Mouse (Mus musculus) lung, embryonic 14.5 days (tissue): ENCODE data around the gene Phf21a. TPM values are rescaled to one million over a fixed set of nuclear protein-coding genes. Genes with fewer than 3 reads are reported as not detected.

ENCODE experiments used
- ATAC-seq: fragments of 200-750 bp; cut with Nextera tagmentation; 2 replicates; pipeline ENCODE4 v1.8.0; 2017; ENCODE audit warnings: mild to moderate bottlenecking, moderate TSS enrichment, moderate library complexity; ENCODE audit not compliant: insufficient read depth
- DNase-seq: peaks from one replicate; pipeline ENCODE4 v3.0.0-alpha.2; 2015
- H3K27ac ChIP-seq: fragments of 300-500 bp; sonication (generic); 2 replicates; pipeline ENCODE4 v1.5.1; 2014; ENCODE audit warnings: low read depth, mild to moderate bottlenecking, moderate library complexity
- H3K27me3 ChIP-seq: fragments of 300-500 bp; sonication (generic); 2 replicates; pipeline ENCODE4 v1.6.1; 2014; ENCODE audit warnings: low read length, control low read depth; ENCODE audit not compliant: insufficient read depth
- H3K36me3 ChIP-seq: fragments of 300-500 bp; sonication (generic); 2 replicates; pipeline ENCODE4 v1.6.1; 2014; ENCODE audit warnings: control low read depth; ENCODE audit not compliant: insufficient read depth
- H3K4me1 ChIP-seq: fragments of 300-500 bp; sonication (generic); 2 replicates; pipeline ENCODE4 v1.6.1; 2014; ENCODE audit warnings: antibody characterized with exemption, control low read depth; ENCODE audit not compliant: insufficient read depth
- H3K4me2 ChIP-seq: fragments of 300-500 bp; sonication (generic); 2 replicates; pipeline ENCODE4 v1.6.1; 2014; ENCODE audit warnings: mild to moderate bottlenecking
- H3K4me3 ChIP-seq: fragments of 300-500 bp; sonication (generic); 2 replicates; pipeline ENCODE4 v1.5.1; 2014; ENCODE audit warnings: low read depth, low read length
- H3K9ac ChIP-seq: fragments of 300-500 bp; sonication (generic); 2 replicates; pipeline ENCODE4 v1.6.1; 2014
- H3K9me3 ChIP-seq: fragments of 300-500 bp; sonication (generic); 2 replicates; pipeline ENCODE4 v1.6.1; 2016; ENCODE audit warnings: low read depth, low read length, control low read depth
- CTCF ChIP-seq: IDR thresholded peaks from 2 replicates; pipeline ENCODE4 v1.5.1; 2016; ENCODE audit warnings: antibody characterized with exemption, low read depth
- WGBS: fragments of 180-500 bp; shearing (Covaris S2); extraction: QIAGEN DNeasy Blood & Tissue Kit; methylation state at CpG from one replicate; pipeline ENCODE4 v1.1.7; 2014; 5-methylcytosine and 5-hydroxymethylcytosine counted together
- polyA plus RNA-seq: library from polyadenylated mRNA; unstranded; fragments of >200 nt; fragmentation: Nextera tagmentation; extraction: Ambion mirVana; gene quantifications from 2 replicates; pipeline ENCODE4 v1.2.1, GENCODE M21; 2014

Gene Phf21a
- polyA plus RNA-seq: 24.9 and 26.1 TPM in 2 replicates

DNA sequence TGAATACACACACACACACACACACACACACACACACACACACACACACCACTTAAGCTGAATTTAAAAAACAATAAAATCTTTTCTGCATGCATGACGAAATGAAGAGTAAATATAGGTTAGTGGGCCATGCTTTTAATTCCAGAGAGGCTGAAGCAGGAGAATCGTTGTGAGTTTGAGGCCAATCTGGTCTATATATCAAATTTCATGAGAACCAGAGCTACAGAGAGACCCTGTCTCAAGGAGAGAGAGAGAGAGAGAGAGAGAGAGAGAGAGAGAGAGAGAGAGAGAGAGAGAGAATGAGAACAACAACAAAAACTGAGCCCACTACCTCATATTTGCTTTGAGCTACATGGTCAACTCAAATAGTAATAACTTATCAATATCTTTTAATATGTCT is at the start of gene Phf21a:
TSS of gene Phf21a (plus strand) at position 301 of the 400 bp plus-strand sequence.
- Histone ChIP-seq H3K27ac (no peak within 1 kb of the TSS), H3K9me3 (no peaks in the 10 kb centered on the region), H3K36me3 (no peaks in the 10 kb centered on the region), H3K4me2 (no peak within 1 kb of the TSS), H3K4me3 (no peak within 1 kb of the TSS), H3K27me3 (no peaks in the 10 kb centered on the region), H3K4me1 (no peaks in the 10 kb centered on the region), H3K9ac (no peak within 1 kb of the TSS)
- TF ChIP-seq CTCF: no peak
- ATAC-seq (no peak), DNase-seq (no peak)
- 69% methylated on average over 2 of the region's 2 CpGs for WGBS

DNA sequence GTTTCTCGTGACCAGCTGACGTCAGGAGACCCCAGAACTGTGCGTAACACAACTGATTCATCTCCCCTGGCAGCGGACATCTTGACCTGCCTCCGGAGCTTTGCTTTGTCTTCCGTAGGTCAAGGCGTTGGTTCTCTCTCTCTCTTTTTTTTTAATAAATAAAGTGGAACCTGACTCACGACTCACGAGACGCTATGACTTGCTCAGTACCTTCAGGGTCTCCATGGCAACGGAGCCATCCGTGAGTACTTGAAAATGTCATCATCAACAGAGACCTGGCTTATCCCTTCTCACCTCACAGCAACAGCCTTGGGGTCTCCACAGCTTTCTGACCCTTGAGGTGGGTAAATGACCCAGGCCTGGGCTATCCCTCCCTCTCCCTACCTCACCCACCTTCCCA is 49.6 kb upstream of the Phf21a start:
- no peak overlapping the region for H3K9ac ChIP-seq
- H3K27me3 ChIP-seq: no peaks in the 10 kb centered on the region
- DNase-seq: no peak
- H3K36me3 ChIP-seq: no peaks in the 10 kb centered on the region
- ATAC-seq: no peak
- H3K4me3 ChIP-seq: no peak overlapping the region
- no peak for TF ChIP-seq CTCF
- WGBS: 72% methylated on average over 12 of the region's 12 CpGs
- H3K4me2 ChIP-seq: no peak overlapping the region
- H3K4me1 ChIP-seq: 0 out of 2 replicates have a peak, but pooled peaks cover 2% of the 10 kb centered on the region
- no peak overlapping the region for H3K27ac ChIP-seq
- no peaks in the 10 kb centered on the region for H3K9me3 ChIP-seq

DNA sequence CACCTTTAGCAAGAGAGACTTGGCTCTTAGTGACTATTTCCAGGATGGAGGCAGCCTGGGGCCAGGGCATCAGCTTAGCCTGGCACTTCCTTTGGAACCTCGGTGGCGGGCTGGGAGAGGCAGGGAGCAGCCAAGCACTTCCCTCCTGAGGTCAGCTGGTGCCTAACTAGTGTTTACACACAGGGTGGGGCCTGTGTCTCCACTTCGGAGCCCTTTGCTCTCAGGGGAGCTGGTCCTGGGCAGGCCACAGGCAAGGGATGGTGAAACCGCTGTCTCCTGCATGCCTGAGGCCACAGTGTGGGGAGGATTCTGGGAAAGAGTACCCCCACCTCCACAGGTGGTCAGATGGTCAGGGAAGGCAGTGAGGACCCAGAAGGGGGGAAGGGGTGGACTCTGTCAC is 45.3 kb upstream of the Phf21a start:
- H3K4me2 ChIP-seq: no peak overlapping the region
- 0 out of 2 replicates have a peak, but pooled peaks cover 2% of the 10 kb centered on the region for H3K4me1 ChIP-seq
- H3K9me3 ChIP-seq: no peaks in the 10 kb centered on the region
- DNase-seq: no peak
- H3K4me3 ChIP-seq: no peak overlapping the region
- H3K27me3 ChIP-seq: no peaks in the 10 kb centered on the region
- H3K27ac ChIP-seq: no peak overlapping the region
- no peaks in the 10 kb centered on the region for H3K36me3 ChIP-seq
- no peak for ATAC-seq
- H3K9ac ChIP-seq: 0 out of 2 replicates have a peak overlapping the region, but pooled peaks have one; percentile 16
- 16% methylated on average over 4 of the region's 4 CpGs for WGBS
- TF ChIP-seq CTCF: no peak

DNA sequence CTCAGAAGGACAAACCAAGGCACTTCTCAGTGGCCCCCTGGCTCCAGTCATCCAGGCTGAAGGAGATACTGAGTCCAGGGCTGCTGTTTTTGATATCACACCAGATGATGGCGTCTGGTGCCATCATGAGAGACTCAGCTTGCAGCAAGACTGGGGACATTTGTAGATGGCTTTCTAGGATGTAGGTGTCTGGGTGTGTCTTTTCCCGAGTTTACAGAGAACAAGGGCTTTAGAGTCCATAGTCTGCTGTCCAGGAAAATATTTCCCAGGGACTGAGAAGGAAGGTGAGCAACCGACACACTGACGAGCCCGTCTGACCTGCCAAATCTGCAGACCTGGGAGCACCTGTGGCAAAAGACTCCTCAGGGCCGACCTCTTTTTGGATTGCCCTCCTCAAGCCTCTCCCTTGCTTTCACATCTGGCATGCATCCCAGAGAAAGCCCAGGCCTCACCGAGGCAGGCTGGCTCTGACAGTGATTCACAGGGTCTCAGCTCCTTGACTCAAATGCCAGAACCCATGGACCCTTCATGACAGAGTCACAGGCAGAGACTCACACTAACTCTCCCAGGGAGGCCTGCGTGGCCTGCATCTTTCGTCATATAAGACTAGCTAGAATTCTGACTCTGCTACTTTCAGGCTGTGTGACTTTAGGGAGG is 44.8 kb upstream of the Phf21a start:
- H3K27ac ChIP-seq: no peak overlapping the region
- no peaks in the 10 kb centered on the region for H3K27me3 ChIP-seq
- DNase-seq (no peak), ATAC-seq (no peak)
- H3K9ac ChIP-seq: no peak overlapping the region
- no peaks in the 10 kb centered on the region for H3K9me3 ChIP-seq
- 63% methylated on average over 9 of the region's 9 CpGs for WGBS
- 0 out of 2 replicates have a peak, but pooled peaks cover 5% of the 10 kb centered on the region for H3K4me1 ChIP-seq
- no peak overlapping the region for H3K4me3 ChIP-seq
- H3K36me3 ChIP-seq: no peaks in the 10 kb centered on the region
- no peak for TF ChIP-seq CTCF
- H3K4me2 ChIP-seq: no peak overlapping the region

DNA sequence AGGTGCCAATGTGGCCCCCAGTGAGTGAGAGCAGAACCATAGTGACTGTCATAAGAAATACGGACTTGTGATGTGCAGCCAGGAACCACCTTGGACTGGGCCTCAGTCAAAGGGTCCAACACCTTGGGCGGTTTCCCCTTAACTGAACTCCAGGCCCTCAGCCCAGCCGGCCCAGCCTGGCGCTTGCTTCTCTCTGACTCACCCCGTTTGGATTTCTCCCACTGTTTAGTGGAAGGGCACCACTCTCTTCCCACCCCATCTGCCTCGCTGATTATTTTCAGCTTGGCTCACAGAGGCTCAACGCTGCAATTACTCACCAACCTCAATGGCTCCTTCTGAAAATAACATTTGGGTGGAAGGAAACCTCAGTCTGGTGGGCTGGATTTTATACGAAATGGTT is 40.7 kb upstream of the Phf21a start:
- Histone ChIP-seq H3K9me3 (no peaks in the 10 kb centered on the region), H3K36me3 (no peaks in the 10 kb centered on the region), H3K9ac (no peak overlapping the region), H3K27ac (no peak overlapping the region), H3K4me3 (no peak overlapping the region), H3K4me1 (peaks cover 14% of the 10 kb centered on the region; the same call in 1 of the 2 replicates), H3K27me3 (peaks cover 5% of the 10 kb centered on the region; the same call in 1 of the 2 replicates), H3K4me2 (no peak overlapping the region)
- no peak for TF ChIP-seq CTCF
- no peak for DNase-seq
- no peak for ATAC-seq
- 74% methylated on average over 8 of the region's 8 CpGs for WGBS

DNA sequence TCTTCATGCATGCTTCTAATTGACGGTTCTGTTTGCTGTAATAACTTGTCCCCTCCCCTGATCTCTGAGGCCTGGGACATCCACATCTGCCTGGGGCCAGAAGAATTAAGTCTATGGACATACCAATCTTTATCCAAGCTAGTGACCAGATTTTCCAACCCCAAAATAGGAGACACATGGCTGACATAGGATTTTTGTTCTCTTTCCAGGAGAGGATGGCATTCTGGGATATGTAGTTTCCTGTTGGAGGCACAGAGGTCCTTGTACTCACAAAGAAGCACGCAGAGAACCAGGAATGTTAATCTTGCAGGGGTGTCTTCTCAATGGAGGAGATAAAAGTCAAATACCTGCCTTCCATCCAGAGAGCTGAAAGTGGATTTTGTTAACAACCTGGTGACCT is 40.2 kb upstream of the Phf21a start:
- Histone ChIP-seq H3K27ac (no peak overlapping the region), H3K9ac (no peak overlapping the region), H3K27me3 (peaks cover 9% of the 10 kb centered on the region; the same call in 1 of the 2 replicates), H3K9me3 (no peaks in the 10 kb centered on the region), H3K4me1 (peaks cover 12% of the 10 kb centered on the region; the same call in 1 of the 2 replicates), H3K36me3 (no peaks in the 10 kb centered on the region), H3K4me3 (no peak overlapping the region), H3K4me2 (no peak overlapping the region)
- DNase-seq (peak; percentile 37), ATAC-seq (no peak)
- WGBS: 50% methylated on average over 2 of the region's 2 CpGs
- TF ChIP-seq CTCF: no peak

DNA sequence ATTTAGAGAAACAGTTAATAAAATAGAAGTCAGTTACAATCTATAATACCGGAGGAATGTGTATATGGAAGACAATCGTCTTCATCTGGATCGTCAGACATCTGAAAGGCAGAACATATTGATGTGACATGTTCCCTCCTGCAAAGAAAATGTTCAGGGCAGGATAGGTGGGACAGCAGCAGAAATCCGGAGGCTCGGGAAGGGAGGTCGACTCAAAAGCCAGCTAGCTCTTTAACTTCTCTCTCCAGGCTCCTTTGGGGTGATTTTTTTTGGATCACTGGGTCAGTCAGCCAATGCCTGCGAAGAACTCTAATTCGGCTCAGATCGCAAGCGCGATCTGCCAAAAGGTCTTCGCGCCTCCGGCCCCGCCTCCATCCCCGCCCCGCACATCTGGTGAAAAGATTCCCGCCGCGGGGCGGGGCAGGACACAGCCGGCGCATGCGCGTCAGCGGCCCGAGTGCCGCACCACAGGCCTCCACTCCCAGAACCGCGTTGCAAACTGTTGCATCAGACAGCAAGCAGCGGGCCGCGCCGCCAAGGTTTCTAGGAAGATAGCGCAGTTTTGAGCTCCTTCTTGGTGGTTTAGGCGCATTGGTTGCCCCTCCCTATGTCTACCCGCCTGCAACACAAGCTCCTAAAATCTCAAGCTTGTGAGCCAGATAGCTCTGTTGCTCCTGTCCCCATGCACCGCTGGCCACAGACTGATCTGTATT is 37.7 kb upstream of the Phf21a start:
- peak overlapping the region; percentile 96 for H3K27ac ChIP-seq
- WGBS: 2% methylated on average over 38 of the region's 38 CpGs

More for the DNA sequence above, 37.7 kb upstream of the Phf21a start:
- DNase-seq (peak; percentile 97), ATAC-seq (peak; percentile 82)
- Histone ChIP-seq H3K9me3 (no peaks in the 10 kb centered on the region), H3K27me3 (peaks cover 27% of the 10 kb centered on the region), H3K4me3 (peak overlapping the region; percentile 35), H3K36me3 (no peaks in the 10 kb centered on the region), H3K9ac (peak overlapping the region; percentile 53), H3K4me1 (peaks cover 18% of the 10 kb centered on the region), H3K4me2 (peak overlapping the region; percentile 75)
- no peak for TF ChIP-seq CTCF
